Mouse (Mus musculus) ES-Bruce4 (cell line): ENCODE measurements around the gene Cd164.

Experiments used
- CTCF ChIP-seq: IDR thresholded peaks from one replicate; pipeline ENCODE4 v1.8.1; 2011; ENCODE audit warnings: low read depth, low read length
- EP300 ChIP-seq: IDR thresholded peaks from 2 replicates; pipeline ENCODE4 v1.6.1; 2011; ENCODE audit warnings: low read depth, low read length; ENCODE audit not compliant: insufficient read depth

GRCm38 (mm10) chr10:41477018-41477277 is 42.3 kb upstream of the Cd164 start:
- TF ChIP-seq EP300 (no peak), CTCF (no peak)
